Mouse (Mus musculus) lung, adult 2 months (tissue): ENCODE measurements around the gene Lrrc32.

Experiments used
- CTCF ChIP-seq: fragments of 200-500 bp; IDR thresholded peaks from 2 replicates; pipeline ENCODE4 v1.5.1; 2011; ENCODE audit warnings: mild to moderate bottlenecking, low read length, control low read depth; ENCODE audit not compliant: insufficient read depth
- POLR2A ChIP-seq: fragments of 200-500 bp; IDR thresholded peaks from 2 replicates; pipeline ENCODE4 v1.6.1; 2011; ENCODE audit warnings: low read depth, mild to moderate bottlenecking, control low read depth, low read length, borderline replicate concordance; ENCODE audit errors: extremely low read depth

DNA sequence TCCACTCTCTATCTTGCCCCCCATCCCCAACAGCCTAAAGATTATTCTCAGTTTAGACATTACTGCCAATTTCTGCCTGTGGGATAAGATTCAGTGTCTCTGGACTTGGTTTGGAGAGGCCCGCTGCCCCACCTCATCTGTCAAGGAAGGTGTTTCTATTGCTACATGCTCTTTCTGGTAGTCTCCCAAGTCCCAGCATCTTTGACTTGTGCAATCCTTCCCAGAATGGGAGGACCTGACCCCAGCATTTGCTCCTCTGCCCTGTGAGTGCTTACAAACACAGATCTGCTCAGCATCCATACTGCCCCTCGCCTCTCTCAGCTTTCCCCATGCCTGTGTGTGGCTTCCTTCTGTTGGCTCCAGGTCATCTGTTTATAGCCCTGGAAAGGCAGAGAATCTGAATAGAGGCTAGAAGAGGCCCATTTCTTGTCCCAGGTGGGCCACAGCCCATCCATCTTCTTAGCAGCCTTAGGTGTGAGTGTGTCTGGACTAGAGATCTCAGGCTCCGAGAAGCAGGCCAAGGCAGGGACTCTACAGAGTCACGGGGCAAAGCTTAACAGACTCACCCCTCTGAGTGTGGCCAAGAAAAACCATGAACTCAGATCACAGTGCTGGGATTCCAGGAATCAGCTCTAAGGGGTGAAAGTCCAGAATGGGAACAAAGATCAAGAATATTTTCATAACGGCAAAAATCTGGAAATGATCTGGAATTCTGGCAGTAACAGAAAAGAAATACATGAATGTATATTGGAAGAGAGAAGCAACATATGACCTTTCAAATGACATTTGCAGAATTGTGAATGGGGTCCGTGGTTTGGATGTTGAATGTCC is 36.0 kb downstream of the Lrrc32 start:
- TF ChIP-seq CTCF (no peak), POLR2A (no peak)
